Mouse (Mus musculus) embryo, embryonic 10 days (tissue): Measurements from ENCODE around the gene Tldc2.

Experiments
- DNase-seq: peaks from one replicate; pipeline ENCODE4 v3.0.0-alpha.2; 2015; ENCODE audit warnings: low spot score

The Tldc2 gene

DNA sequence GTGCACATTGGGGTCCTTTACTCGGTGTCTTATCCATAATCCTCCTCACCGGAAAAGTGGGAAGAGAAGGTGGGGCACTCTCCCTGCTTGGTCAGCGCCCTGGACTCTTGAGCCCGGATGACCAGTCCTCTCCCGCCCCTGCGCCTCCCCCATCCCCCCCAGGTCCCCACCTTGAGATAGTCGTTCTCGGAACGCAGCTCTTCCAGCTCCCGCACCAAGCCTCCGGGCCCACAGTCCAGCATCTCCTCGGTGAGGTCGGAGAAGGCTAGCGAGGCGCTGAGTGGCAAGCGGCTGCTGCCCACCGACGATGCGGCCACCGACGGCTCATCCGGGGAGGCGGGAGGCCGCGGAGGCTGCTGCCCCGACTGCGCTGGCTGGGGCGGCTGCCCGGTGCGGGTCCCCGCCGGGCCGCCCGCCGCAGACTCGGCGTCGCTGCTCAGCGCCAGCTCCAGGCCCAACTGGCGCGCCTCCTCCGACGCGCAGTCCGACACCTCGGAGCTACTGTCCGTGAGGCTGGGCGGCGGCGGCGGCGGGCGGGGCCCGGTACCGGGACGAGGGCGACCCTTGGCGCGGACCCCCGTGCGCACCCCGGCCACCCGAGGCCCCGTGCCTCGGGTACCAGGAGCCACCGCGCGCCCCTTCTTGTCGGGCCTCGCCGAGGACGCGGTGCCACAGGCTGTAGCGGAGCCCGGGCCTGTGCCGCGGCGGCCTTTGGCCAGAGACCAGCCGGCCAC is 8.6 kb upstream of the Tldc2 start:
- DNase-seq = no peak

- DNase-seq = peak; percentile 93
Observed at GRCm38 (mm10) chr2:157078793-157079700, 7.8 kb upstream of the Tldc2 start, which contains the start of gene Soga1. Gene Soga1 (minus strand): TSS chr2:157079254.

- DNase-seq = no peak
Observed at GRCm38 (mm10) chr2:157079701-157080180, 7.1 kb upstream of the Tldc2 start.

GRCm38 (mm10) chr2:157081331-157081730 is 5.5 kb upstream of the Tldc2 start:
- DNase-seq = no peak

DNA sequence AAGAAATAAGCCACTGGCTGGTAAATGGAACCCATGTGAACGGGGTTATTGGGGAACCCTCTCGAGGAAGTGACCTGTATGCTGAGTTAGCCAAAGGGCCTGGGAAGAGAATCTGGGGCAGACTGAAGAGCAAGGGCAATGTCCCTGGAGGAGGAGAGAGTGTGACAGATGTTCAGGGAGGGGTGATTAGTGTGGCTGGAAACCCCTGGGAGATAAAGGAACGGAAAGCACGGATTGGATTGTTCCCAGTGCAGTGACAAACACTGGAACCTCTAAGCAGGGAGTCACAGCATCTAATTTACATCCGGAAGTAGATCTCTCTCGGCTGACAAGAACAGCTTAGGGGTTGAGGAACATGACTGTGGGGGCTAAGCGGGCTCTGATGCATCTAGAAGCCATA is 4.9 kb upstream of the Tldc2 start:
- DNase-seq = no peak

DNA sequence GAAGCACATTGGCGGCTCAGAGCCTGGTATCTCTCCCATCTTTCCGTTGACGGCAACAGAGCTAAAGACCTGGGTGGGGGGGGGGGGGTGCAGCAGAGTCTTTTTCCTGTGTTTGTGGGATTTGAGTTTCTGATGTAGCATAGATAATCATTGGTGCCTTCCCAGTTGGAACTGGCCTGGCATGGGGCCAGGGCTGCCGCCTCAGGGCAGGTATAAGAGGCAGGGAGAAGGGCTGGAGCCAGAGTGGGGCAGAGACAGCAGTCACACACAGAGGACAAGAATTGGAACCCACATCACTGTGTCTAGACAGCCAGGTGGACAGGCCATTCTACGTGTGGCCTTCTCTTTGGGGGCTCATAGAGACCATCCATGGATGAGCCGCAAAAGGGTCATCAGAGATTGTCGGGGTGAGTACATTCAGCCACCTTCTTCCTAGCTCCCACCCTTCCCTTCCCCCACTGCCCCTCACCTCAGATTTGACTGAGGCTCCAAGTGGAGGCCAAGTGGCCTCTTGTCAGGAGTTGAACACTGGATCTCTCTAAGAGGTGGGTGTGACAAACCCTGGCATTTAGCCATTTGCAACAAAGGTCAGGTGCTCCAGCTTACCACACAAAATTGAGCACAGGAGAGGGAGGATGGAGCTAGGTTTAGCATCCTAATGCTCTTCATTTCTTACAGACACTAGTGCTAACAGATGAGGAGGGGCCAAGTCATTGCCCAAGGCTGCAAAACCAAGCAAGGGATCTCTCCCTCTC is 1.8 kb upstream of the Tldc2 start:
- DNase-seq = no peak

- no peak for DNase-seq
Observed at GRCm38 (mm10) chr2:157087536-157088317, 872 bp downstream of the Tldc2 start.

DNA sequence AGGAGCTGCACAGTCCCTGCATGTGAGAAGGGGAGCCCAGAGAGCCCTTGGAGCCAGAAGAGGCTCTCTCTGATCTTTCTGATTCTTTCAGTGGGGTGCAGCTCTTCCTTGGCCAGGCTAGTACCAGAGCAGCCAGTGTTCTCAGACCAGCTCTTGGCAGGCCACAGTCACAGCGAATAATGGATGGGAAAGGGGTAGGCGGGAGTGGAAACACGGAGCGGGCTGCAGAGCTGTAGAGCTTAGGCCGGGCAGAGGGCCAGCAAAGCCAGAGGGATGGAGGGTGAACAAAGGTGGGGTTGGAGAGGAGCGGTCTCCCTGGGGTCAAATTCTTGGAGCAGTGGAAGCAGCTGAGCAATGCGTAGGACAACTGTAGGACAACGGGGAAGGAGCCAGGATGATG is 5.2 kb downstream of the Tldc2 start:
- no peak for DNase-seq

DNA sequence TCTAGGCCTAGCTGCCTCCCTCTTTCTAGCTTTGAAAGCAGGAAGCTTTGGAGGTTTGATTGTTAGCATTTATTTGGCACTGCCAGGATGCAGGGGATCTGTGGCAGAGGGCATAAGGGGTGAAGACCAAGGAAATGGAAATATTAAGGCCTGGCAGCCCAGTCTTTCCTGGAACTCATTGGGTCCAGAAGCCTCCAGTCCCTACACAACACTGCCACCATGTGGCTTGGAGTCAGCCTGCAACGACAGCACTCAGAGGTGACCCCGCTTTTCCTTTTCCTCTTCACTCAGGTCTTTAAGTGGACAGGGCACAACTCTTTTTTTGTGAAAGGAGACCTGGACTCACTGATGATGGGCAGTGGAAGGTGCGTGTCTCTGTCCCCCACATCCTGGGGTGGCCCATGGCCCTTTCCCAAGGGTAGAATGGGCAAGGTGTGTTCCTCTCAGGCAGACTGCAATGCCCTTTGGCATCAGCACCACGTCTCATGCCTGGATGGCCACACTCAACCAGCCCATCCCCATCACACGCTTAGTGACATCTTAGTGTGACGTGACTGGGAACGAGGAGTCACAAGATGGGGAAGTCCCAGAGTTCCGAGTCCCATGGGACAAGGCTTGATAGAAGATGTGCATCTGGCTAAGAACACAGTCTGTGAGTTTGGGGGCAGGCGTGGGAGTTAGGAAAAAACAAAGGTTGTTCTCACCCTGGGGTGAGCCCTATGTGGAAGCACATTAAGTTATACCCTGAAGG is 8.3 kb downstream of the Tldc2 start:
- peak; percentile 85 for DNase-seq

- no peak for DNase-seq
Observed at GRCm38 (mm10) chr2:157099532-157100318, 12.9 kb downstream of the Tldc2 start.

DNA sequence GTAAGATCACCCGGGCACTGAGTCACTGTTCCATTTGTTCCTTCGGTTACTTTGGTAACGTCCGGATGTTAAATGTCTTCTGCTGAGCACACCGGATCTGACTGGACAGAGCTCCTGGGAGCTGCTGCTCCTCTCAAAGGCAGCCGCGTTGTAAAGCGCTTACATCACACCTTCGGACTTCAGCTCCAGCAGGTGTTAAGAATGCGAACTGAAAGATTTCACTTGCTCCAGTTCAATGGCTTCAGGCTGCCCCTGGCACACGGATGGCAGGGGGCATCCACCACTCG is 13.4 kb downstream of the Tldc2 start:
- no peak for DNase-seq

GRCm38 (mm10) chr2:157101650-157102049 is 14.8 kb downstream of the Tldc2 start:
- no peak for DNase-seq

GRCm38 (mm10) chr2:157102256-157102655 is 15.4 kb downstream of the Tldc2 start:
- DNase-seq = no peak

- no peak for DNase-seq
Observed at GRCm38 (mm10) chr2:157104454-157104853, 17.6 kb downstream of the Tldc2 start.

GRCm38 (mm10) chr2:157108236-157108635 is 21.4 kb downstream of the Tldc2 start:
- no peak for DNase-seq

- peak; percentile 66 for DNase-seq
Observed at GRCm38 (mm10) chr2:157116964-157117363, 30.1 kb downstream of the Tldc2 start.

GRCm38 (mm10) chr2:157118556-157118955 is 31.7 kb downstream of the Tldc2 start:
- no peak for DNase-seq

GRCm38 (mm10) chr2:157119075-157119474 is 32.2 kb downstream of the Tldc2 start:
- no peak for DNase-seq

DNA sequence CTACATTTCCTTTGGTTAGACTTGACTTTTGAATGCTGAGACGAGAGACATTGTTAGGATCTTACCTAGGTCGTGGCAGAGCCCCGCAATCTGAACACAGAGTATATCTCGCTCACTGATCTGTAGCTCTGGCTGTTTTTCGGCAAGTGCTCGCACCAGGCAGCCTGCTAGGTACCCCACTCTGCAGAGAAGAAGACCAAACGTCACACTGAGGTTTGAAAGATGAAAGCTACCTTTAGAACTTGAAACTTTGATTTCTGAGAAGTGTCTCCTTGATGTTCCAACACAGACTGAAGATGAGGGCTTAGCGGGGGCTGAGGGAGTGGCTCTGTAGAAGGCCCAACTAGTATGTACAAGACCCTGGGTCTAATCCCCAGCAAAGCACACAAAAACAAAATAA is 34.9 kb downstream of the Tldc2 start:
- DNase-seq = no peak

DNA sequence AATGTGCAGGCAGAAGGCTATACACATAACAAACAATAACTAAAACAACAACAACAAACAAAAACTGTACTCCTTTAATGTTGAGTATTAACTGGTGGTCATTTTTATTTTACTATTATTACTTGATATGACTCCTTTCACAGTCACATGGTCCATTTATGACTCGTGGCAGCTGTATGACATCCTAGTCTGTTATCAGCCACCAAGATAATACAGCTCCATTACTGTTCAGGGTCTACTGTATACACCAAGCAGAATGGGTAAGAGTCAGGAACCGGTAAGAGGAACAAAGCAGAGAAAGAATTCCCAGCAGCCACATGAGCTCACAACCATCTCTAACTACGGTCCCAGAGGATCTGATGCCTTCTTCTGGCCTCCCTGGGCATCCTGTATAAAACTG is 38.4 kb downstream of the Tldc2 start:
- no peak for DNase-seq
